Mouse (Mus musculus) heart, postnatal 0 days (tissue): ENCODE measurements around the gene Cryl1.

Experiments used
- CTCF ChIP-seq: IDR thresholded peaks from 2 replicates; pipeline ENCODE4 v1.5.1; 2016; ENCODE audit warnings: antibody characterized with exemption, control low read depth, low read depth
- EP300 ChIP-seq: IDR thresholded peaks from 2 replicates; pipeline ENCODE4 v1.6.1; 2016; ENCODE audit warnings: antibody characterized with exemption, low read depth

GRCm38 (mm10) chr14:57377531-57377930 lies 20.8 kb downstream of the Cryl1 start:
- TF ChIP-seq CTCF (no peak), EP300 (no peak)
